In the genomic region with DNA sequence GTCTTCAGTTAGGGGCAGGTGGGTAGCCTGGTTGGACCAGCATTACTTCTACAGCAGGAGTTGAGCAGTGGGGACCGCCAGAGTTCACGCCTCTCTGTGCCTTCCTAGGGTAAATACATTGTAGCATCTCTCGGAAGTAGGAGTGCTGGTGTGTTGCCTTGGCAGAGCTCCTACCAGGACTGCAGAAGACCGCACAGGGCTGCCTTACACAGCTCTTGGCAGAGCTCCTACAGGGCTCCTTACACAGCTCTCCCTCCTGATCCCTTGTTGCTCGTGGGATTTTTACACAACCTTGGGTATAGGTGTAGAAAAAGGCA, we compare ENCODE assay signal across 29 mouse cellular contexts. TPM values are rescaled to one million over a fixed set of nuclear protein-coding genes. Genes with fewer than 3 reads are reported as not detected.
DNase-seq lines count a peak whose midpoint lies in the region; ATAC-seq and TF ChIP-seq lines count a peak whose summit lies in the region.
"Had no signal": no experiment of that assay in that cellular context is flagged by ENCODE, and none has a peak within 500 bp of the region (broad histone marks: within the 10 kb centered on the region; RNA-seq: fewer than 3 reads in every experiment).

No protein-coding gene starts in this region.

- 88% methylated on average over 5 of the region's 5 CpGs for WGBS in heart, embryonic 10.5 days
- 62% methylated on average over 5 of the region's 5 CpGs for WGBS in lung, embryonic 16.5 days
- WGBS in intestine, postnatal 0 days = 72% methylated on average over 5 of the region's 5 CpGs

- DNase-seq in heart, adult 11 months = peak; percentile 85
- no peak for DNase-seq in heart, embryonic 10.5 days (ENCODE audit: low spot score)
- DNase-seq in lung, postnatal 14 days = no peak
- DNase-seq in testis, postnatal 14 days (ENCODE audit: low spot score) = peak; percentile 67
- DNase-seq: B cell, adult 2 months; forebrain, postnatal 0 days; gastrocnemius, postnatal 14 days; heart, postnatal 4 days; kidney, postnatal 36 days; liver, embryonic 13.5 days; lung, adult 2 months; retina, postnatal 1 day; right cerebral cortex, postnatal 14 days; thymus, postnatal 4 days had no signal

- TF ChIP-seq CTCF in intestine, postnatal 0 days (IDR thresholded peaks at IDR 0.05; ENCODE audit: low read depth) = no peak

- H3K4me2 ChIP-seq in lung, embryonic 16.5 days (ENCODE audit: low read depth, low read length) = no peak overlapping the region
- no peak overlapping the region for H3K4me2 ChIP-seq in intestine, postnatal 0 days (replicated peaks; ENCODE audit: low read depth)
- H3K4me2 ChIP-seq: forebrain, embryonic 12.5 days; heart, embryonic 11.5 days; hindbrain, embryonic 13.5 days; kidney, embryonic 15.5 days; limb, embryonic 12.5 days; liver, embryonic 13.5 days; midbrain, embryonic 15.5 days; neural tube, embryonic 15.5 days; stomach, embryonic 15.5 days had no signal

- H3K9me3 ChIP-seq in heart, embryonic 10.5 days = no peaks in the 10 kb centered on the region
- H3K9me3 ChIP-seq in lung, embryonic 16.5 days (ENCODE audit: control insufficient read depth, low read length) = peaks cover 6% of the 10 kb centered on the region; the same call in 1 of the 2 replicates
- H3K9me3 ChIP-seq in intestine, postnatal 0 days (ENCODE audit: control insufficient read depth) = no peaks in the 10 kb centered on the region
- H3K9me3 ChIP-seq: hindbrain, embryonic 13.5 days; kidney, embryonic 15.5 days; midbrain, embryonic 15.5 days; neural tube, embryonic 15.5 days; stomach, embryonic 15.5 days had no signal

- H3K4me1 ChIP-seq in heart, embryonic 10.5 days = peaks cover 18% of the 10 kb centered on the region
- peaks cover 29% of the 10 kb centered on the region for H3K4me1 ChIP-seq in lung, embryonic 16.5 days (replicated peaks; ENCODE audit: control insufficient read depth, insufficient read depth, low read length)
- peaks cover 27% of the 10 kb centered on the region for H3K4me1 ChIP-seq in brown adipose tissue, adult 24 weeks (ENCODE audit: control insufficient read depth, insufficient read depth, insufficient read length, low read length)
- peaks cover 9% of the 10 kb centered on the region; the same call in 1 of the 2 replicates for H3K4me1 ChIP-seq in intestine, postnatal 0 days (replicated peaks; ENCODE audit: control insufficient read depth, insufficient read depth, low read length)
- H3K4me1 ChIP-seq: limb, embryonic 12.5 days; midbrain, embryonic 15.5 days had no signal

- H3K36me3 ChIP-seq in heart, embryonic 10.5 days = peaks cover 12% of the 10 kb centered on the region
- H3K36me3 ChIP-seq in lung, embryonic 16.5 days (ENCODE audit: control insufficient read depth, insufficient read depth, low read length) = no peaks in the 10 kb centered on the region
- no peaks in the 10 kb centered on the region for H3K36me3 ChIP-seq in intestine, postnatal 0 days (ENCODE audit: control insufficient read depth, insufficient read depth)
- H3K36me3 ChIP-seq: limb, embryonic 12.5 days; midbrain, embryonic 15.5 days; neural tube, embryonic 15.5 days; stomach, embryonic 15.5 days had no signal

- no peak overlapping the region for H3K9ac ChIP-seq in lung, embryonic 16.5 days (ENCODE audit: low read length)
- H3K9ac ChIP-seq in intestine, postnatal 0 days (ENCODE audit: low read depth, low read length) = no peak overlapping the region
- H3K9ac ChIP-seq: forebrain, embryonic 12.5 days; forebrain, postnatal 0 days; hindbrain, embryonic 13.5 days; kidney, embryonic 15.5 days; limb, embryonic 12.5 days; liver, embryonic 13.5 days; midbrain, embryonic 15.5 days; neural tube, embryonic 15.5 days; stomach, embryonic 15.5 days had no signal

- peak; percentile 39; the same call in 1 of the 2 replicates for ATAC-seq in lung, embryonic 16.5 days (ENCODE audit: low read depth)
- no peak for ATAC-seq in intestine, postnatal 0 days
- ATAC-seq: forebrain, postnatal 0 days; inflammation-experienced regulatory T-cells, adult 6 months; midbrain, embryonic 15.5 days had no signal

- H3K27me3 ChIP-seq in heart, embryonic 10.5 days (ENCODE audit: insufficient read depth, poor library complexity, severe bottlenecking) = no peaks in the 10 kb centered on the region
- H3K27me3 ChIP-seq in lung, embryonic 16.5 days (ENCODE audit: control insufficient read depth, insufficient read depth, low read depth, low read length) = no peaks in the 10 kb centered on the region
- no peaks in the 10 kb centered on the region for H3K27me3 ChIP-seq in intestine, postnatal 0 days (replicated peaks; ENCODE audit: control insufficient read depth, insufficient read depth, low read length)
- H3K27me3 ChIP-seq: forebrain, embryonic 12.5 days; hindbrain, embryonic 13.5 days; kidney, embryonic 15.5 days; limb, embryonic 12.5 days; liver, embryonic 13.5 days; midbrain, embryonic 15.5 days; neural tube, embryonic 15.5 days; stomach, embryonic 15.5 days had no signal

- H3K27ac ChIP-seq in heart, embryonic 10.5 days = no peak overlapping the region
- H3K27ac ChIP-seq in lung, embryonic 16.5 days (ENCODE audit: low read length) = no peak overlapping the region
- peak overlapping the region; percentile 26; the same call in 1 of the 2 replicates for H3K27ac ChIP-seq in brown adipose tissue, adult 24 weeks (replicated peaks; ENCODE audit: low read depth, low read length)
- no peak overlapping the region for H3K27ac ChIP-seq in intestine, postnatal 0 days (ENCODE audit: low read depth, low read length)
- H3K27ac ChIP-seq: forebrain, embryonic 12.5 days; hindbrain, embryonic 13.5 days; kidney, embryonic 15.5 days; layer of hippocampus, adult 2 months; left cerebral cortex, adult 2 months; limb, embryonic 12.5 days; liver, embryonic 13.5 days; midbrain, embryonic 15.5 days; neural tube, embryonic 15.5 days; stomach, embryonic 15.5 days had no signal

- no peak overlapping the region for H3K4me3 ChIP-seq in heart, embryonic 10.5 days
- no peak overlapping the region for H3K4me3 ChIP-seq in lung, embryonic 16.5 days (ENCODE audit: low read length)
- H3K4me3 ChIP-seq in brown adipose tissue, adult 24 weeks (ENCODE audit: insufficient read depth, low read depth, low read length) = no peak overlapping the region
- no peak overlapping the region for H3K4me3 ChIP-seq in intestine, postnatal 0 days (ENCODE audit: low read depth, low read length)
- H3K4me3 ChIP-seq: erythroblast, embryonic 14.5 days; forebrain, embryonic 12.5 days; hindbrain, embryonic 13.5 days; kidney, embryonic 15.5 days; layer of hippocampus, adult 2 months; left cerebral cortex, adult 2 months; limb, embryonic 12.5 days; liver, embryonic 13.5 days; midbrain, embryonic 15.5 days; neural tube, embryonic 15.5 days; stomach, embryonic 15.5 days had no signal

RNA-seq across cellular contexts. Expression of a gene that starts 15.3 kb away (rescaled TPM):
- 34.6 and 39.5 TPM in 2 replicates for polyA plus RNA-seq in heart, embryonic 10.5 days (2016; fragmentation: Nextera tagmentation; extraction: Ambion mirVana)
- polyA plus RNA-seq in lung, embryonic 16.5 days (2015; fragmentation: Nextera tagmentation; extraction: Ambion mirVana) = 56.8 and 60.3 TPM in 2 replicates
- 101 and 105 TPM in 2 replicates for polyA plus RNA-seq in brown adipose tissue, adult 24 weeks (2012; ENCODE audit: insufficient read depth, insufficient read length, missing spikeins)
- 55.6 and 61.3 TPM in 2 replicates for polyA plus RNA-seq in intestine, postnatal 0 days (2015; fragmentation: Nextera tagmentation; extraction: Ambion mirVana)

Comparison
In these comparisons a context has a peak if more than half of its experiments do, and no peak if none do; other contexts are left out.
1. DNase-seq: peak in heart, adult 11 months (single experiment) and testis, postnatal 14 days (single experiment); none in heart, embryonic 10.5 days (single experiment) and lung, postnatal 14 days (single experiment).